In genomic region chr2:144045756-144046560, GRCm38 (mm10) we compare ENCODE assay signal across 12 mouse cellular contexts. TPM values are rescaled to one million over a fixed set of nuclear protein-coding genes. Genes with fewer than 3 reads are reported as not detected.
A peak's percentile ranks its signal among the peaks of the same experiment; 100 is the strongest.
DNase-seq lines count a peak whose midpoint lies in the region; ATAC-seq and TF ChIP-seq lines count a peak whose summit lies in the region.
"Had no signal": no experiment of that assay in that cellular context is flagged by ENCODE, and none has a peak within 500 bp of the region (broad histone marks: within the 10 kb centered on the region; RNA-seq: fewer than 3 reads in every experiment).

No protein-coding gene starts in this region.

- ATAC-seq in forebrain, embryonic 14.5 days: no peak
- 0 out of 2 replicates have a peak, but pooled peaks have one; percentile 37 for ATAC-seq in limb, embryonic 12.5 days (ENCODE audit: insufficient number of reproducible peaks, insufficient read depth, low FRiP score, low TSS enrichment, low read depth)
- ATAC-seq in forebrain, postnatal 0 days: peak; percentile 86
- peak; percentile 53; the same call in 1 of the 2 replicates for ATAC-seq in neural tube, embryonic 15.5 days (ENCODE audit: low FRiP score)
- ATAC-seq: activated CD4-positive, CD25-positive, alpha-beta regulatory T cell, adult 4 months had no signal

- peak; percentile 23 for TF ChIP-seq CTCF in forebrain, postnatal 0 days (IDR thresholded peaks at IDR 0.05; ENCODE audit: low read depth)

- intact Hi-C loops in heart, postnatal 14 days (cut with DNase I): no loop called here

- no peak overlapping the region for H3K9ac ChIP-seq in forebrain, embryonic 14.5 days (ENCODE audit: low read length)
- no peak overlapping the region for H3K9ac ChIP-seq in limb, embryonic 12.5 days (replicated peaks)
- H3K9ac ChIP-seq in forebrain, postnatal 0 days: no peak overlapping the region
- no peak overlapping the region for H3K9ac ChIP-seq in neural tube, embryonic 15.5 days (replicated peaks)
- H3K9ac ChIP-seq: liver, embryonic 13.5 days; stomach, embryonic 15.5 days had no signal

- no peak for DNase-seq in forebrain, embryonic 10.5 days (ENCODE audit: extremely low spot score, low spot score)
- DNase-seq in forebrain, embryonic 14.5 days (ENCODE audit: low spot score): no peak
- no peak for DNase-seq in limb, embryonic 10.5 days (ENCODE audit: low spot score)
- DNase-seq in forebrain, postnatal 0 days: peak; percentile 41
- no peak for DNase-seq in spleen, postnatal 36 days (ENCODE audit: low spot score in 2 of 2)
- DNase-seq in heart, postnatal 14 days: no peak
- DNase-seq: liver, embryonic 13.5 days had no signal

- no peaks in the 10 kb centered on the region for H3K27me3 ChIP-seq in forebrain, embryonic 10.5 days (ENCODE audit: poor library complexity, severe bottlenecking)
- H3K27me3 ChIP-seq in forebrain, embryonic 14.5 days (replicated peaks; ENCODE audit: control insufficient read depth, insufficient read depth, low read length): no peaks in the 10 kb centered on the region
- no peaks in the 10 kb centered on the region for H3K27me3 ChIP-seq in limb, embryonic 12.5 days
- no peaks in the 10 kb centered on the region for H3K27me3 ChIP-seq in limb, embryonic 10.5 days (ENCODE audit: low read depth, poor library complexity, severe bottlenecking)
- no peaks in the 10 kb centered on the region for H3K27me3 ChIP-seq in forebrain, postnatal 0 days (ENCODE audit: insufficient read depth, low read length)
- H3K27me3 ChIP-seq in neural tube, embryonic 15.5 days (replicated peaks): no peaks in the 10 kb centered on the region
- H3K27me3 ChIP-seq: liver, embryonic 13.5 days; stomach, embryonic 15.5 days had no signal

- no peak overlapping the region for H3K4me3 ChIP-seq in forebrain, embryonic 10.5 days
- no peak overlapping the region for H3K4me3 ChIP-seq in forebrain, embryonic 14.5 days (ENCODE audit: low read depth, low read length)
- H3K4me3 ChIP-seq in limb, embryonic 12.5 days (replicated peaks): no peak overlapping the region
- no peak overlapping the region for H3K4me3 ChIP-seq in limb, embryonic 10.5 days
- H3K4me3 ChIP-seq in forebrain, postnatal 0 days (ENCODE audit: low read depth, low read length): no peak overlapping the region
- no peak overlapping the region for H3K4me3 ChIP-seq in neural tube, embryonic 15.5 days (replicated peaks)
- H3K4me3 ChIP-seq: liver, embryonic 13.5 days; myocyte; stomach, embryonic 15.5 days had no signal

- H3K9me3 ChIP-seq in forebrain, embryonic 10.5 days: peaks cover 11% of the 10 kb centered on the region; the same call in 1 of the 2 replicates
- peaks cover 7% of the 10 kb centered on the region; the same call in 1 of the 2 replicates for H3K9me3 ChIP-seq in forebrain, embryonic 14.5 days (replicated peaks; ENCODE audit: control insufficient read depth, low read length)
- peaks cover 16% of the 10 kb centered on the region; the same call in 1 of the 2 replicates for H3K9me3 ChIP-seq in limb, embryonic 12.5 days
- H3K9me3 ChIP-seq in limb, embryonic 10.5 days (replicated peaks): no peaks in the 10 kb centered on the region
- peaks cover 7% of the 10 kb centered on the region; the same call in 1 of the 2 replicates for H3K9me3 ChIP-seq in forebrain, postnatal 0 days (ENCODE audit: low read length)
- peaks cover 5% of the 10 kb centered on the region; the same call in 1 of the 2 replicates for H3K9me3 ChIP-seq in neural tube, embryonic 15.5 days (replicated peaks)
- H3K9me3 ChIP-seq: liver, embryonic 13.5 days; stomach, embryonic 15.5 days had no signal

- no peaks in the 10 kb centered on the region for H3K36me3 ChIP-seq in forebrain, embryonic 10.5 days (replicated peaks)
- H3K36me3 ChIP-seq in forebrain, embryonic 14.5 days (ENCODE audit: control insufficient read depth, insufficient read depth, low read length): no peaks in the 10 kb centered on the region
- no peaks in the 10 kb centered on the region for H3K36me3 ChIP-seq in limb, embryonic 12.5 days
- no peaks in the 10 kb centered on the region for H3K36me3 ChIP-seq in limb, embryonic 10.5 days
- no peaks in the 10 kb centered on the region for H3K36me3 ChIP-seq in forebrain, postnatal 0 days (ENCODE audit: insufficient read depth)
- no peaks in the 10 kb centered on the region for H3K36me3 ChIP-seq in neural tube, embryonic 15.5 days
- H3K36me3 ChIP-seq: liver, embryonic 13.5 days; stomach, embryonic 15.5 days had no signal

- 69% methylated on average over 5 of the region's 5 CpGs for WGBS in forebrain, embryonic 10.5 days
- 76% methylated on average over 5 of the region's 5 CpGs for WGBS in forebrain, embryonic 14.5 days
- WGBS in limb, embryonic 12.5 days: 74% methylated on average over 5 of the region's 5 CpGs
- WGBS in limb, embryonic 10.5 days: 67% methylated on average over 5 of the region's 5 CpGs
- 62% methylated on average over 5 of the region's 5 CpGs for WGBS in forebrain, postnatal 0 days
- 65% methylated on average over 5 of the region's 5 CpGs for WGBS in neural tube, embryonic 15.5 days

- peak overlapping the region; percentile 48; the same call in 1 of the 2 replicates for H3K27ac ChIP-seq in forebrain, embryonic 10.5 days
- H3K27ac ChIP-seq in forebrain, embryonic 14.5 days (ENCODE audit: low read depth, low read length): no peak overlapping the region
- no peak overlapping the region for H3K27ac ChIP-seq in limb, embryonic 12.5 days
- no peak overlapping the region for H3K27ac ChIP-seq in limb, embryonic 10.5 days
- H3K27ac ChIP-seq in forebrain, postnatal 0 days (ENCODE audit: low read depth, low read length): no peak overlapping the region
- H3K27ac ChIP-seq in neural tube, embryonic 15.5 days (replicated peaks): no peak overlapping the region
- H3K27ac ChIP-seq: liver, embryonic 13.5 days; stomach, embryonic 15.5 days had no signal

- H3K4me1 ChIP-seq in forebrain, embryonic 10.5 days: peaks cover 7% of the 10 kb centered on the region
- no peaks in the 10 kb centered on the region for H3K4me1 ChIP-seq in forebrain, embryonic 14.5 days (ENCODE audit: control insufficient read depth, insufficient read depth, low read length)
- peaks cover 4% of the 10 kb centered on the region; the same call in 1 of the 2 replicates for H3K4me1 ChIP-seq in limb, embryonic 12.5 days (replicated peaks)
- H3K4me1 ChIP-seq in limb, embryonic 10.5 days: 0 out of 2 replicates have a peak, but pooled peaks cover 4% of the 10 kb centered on the region
- no peaks in the 10 kb centered on the region for H3K4me1 ChIP-seq in forebrain, postnatal 0 days (ENCODE audit: insufficient read depth)
- H3K4me1 ChIP-seq in neural tube, embryonic 15.5 days: peaks cover 10% of the 10 kb centered on the region
- H3K4me1 ChIP-seq: liver, embryonic 13.5 days; stomach, embryonic 15.5 days had no signal

- H3K4me2 ChIP-seq in forebrain, embryonic 14.5 days (ENCODE audit: low read length): no peak overlapping the region
- no peak overlapping the region for H3K4me2 ChIP-seq in limb, embryonic 12.5 days
- no peak overlapping the region for H3K4me2 ChIP-seq in forebrain, postnatal 0 days (ENCODE audit: low read depth)
- no peak overlapping the region for H3K4me2 ChIP-seq in neural tube, embryonic 15.5 days
- H3K4me2 ChIP-seq: liver, embryonic 13.5 days; stomach, embryonic 15.5 days had no signal

RNA-seq across cellular contexts. Expression of gene Banf2, which starts 13.1 kb away (rescaled TPM):
- polyA plus RNA-seq in forebrain, embryonic 10.5 days (2016; fragmentation: Nextera tagmentation; extraction: Ambion mirVana): not detected in 2 replicates
- polyA plus RNA-seq in forebrain, embryonic 14.5 days (2014; fragmentation: Nextera tagmentation; extraction: Ambion mirVana): not detected in 2 replicates
- not detected in 2 replicates for polyA plus RNA-seq in limb, embryonic 12.5 days (2016; fragmentation: Nextera tagmentation; extraction: Ambion mirVana)
- not detected in 2 replicates for polyA plus RNA-seq in limb, embryonic 10.5 days (2016; fragmentation: Nextera tagmentation; extraction: Ambion mirVana)
- not detected in 2 replicates for total RNA-seq in forebrain, postnatal 0 days (2014; rRNA removed)
- polyA plus RNA-seq in forebrain, postnatal 0 days (2015; fragmentation: Nextera tagmentation; extraction: Ambion mirVana): not detected in 2 replicates
- polyA plus RNA-seq in neural tube, embryonic 15.5 days (2015; fragmentation: Nextera tagmentation; extraction: Ambion mirVana): not detected in 2 replicates
- total RNA-seq in heart, postnatal 14 days (2021): not detected
- polyA plus RNA-seq: activated CD4-positive, CD25-positive, alpha-beta regulatory T cell, adult 4 months; liver, embryonic 13.5 days; myocyte had no signal

RNA-seq across cellular contexts. Expression of gene Rrbp1, which starts 34.9 kb away (rescaled TPM):
- polyA plus RNA-seq in forebrain, embryonic 10.5 days (2016; fragmentation: Nextera tagmentation; extraction: Ambion mirVana): 44.6 and 47.5 TPM in 2 replicates
- polyA plus RNA-seq in forebrain, embryonic 14.5 days (2014; fragmentation: Nextera tagmentation; extraction: Ambion mirVana): 15.1 and 15.8 TPM in 2 replicates
- 78.8 and 80.3 TPM in 2 replicates for polyA plus RNA-seq in limb, embryonic 12.5 days (2016; fragmentation: Nextera tagmentation; extraction: Ambion mirVana)
- polyA plus RNA-seq in limb, embryonic 10.5 days (2016; fragmentation: Nextera tagmentation; extraction: Ambion mirVana): 52.7 and 63.9 TPM in 2 replicates
- 30.5 and 37.1 TPM in 2 replicates for total RNA-seq in forebrain, postnatal 0 days (2014; rRNA removed)
- 12.5 and 19.5 TPM in 2 replicates for polyA plus RNA-seq in forebrain, postnatal 0 days (2015; fragmentation: Nextera tagmentation; extraction: Ambion mirVana)
- 38.6 and 47.7 TPM in 2 replicates for polyA plus RNA-seq in neural tube, embryonic 15.5 days (2015; fragmentation: Nextera tagmentation; extraction: Ambion mirVana)
- total RNA-seq in heart, postnatal 14 days (2021): 100 to 1,000 TPM; 117 to 125 TPM
